Mouse (Mus musculus) heart, embryonic 12.5 days (tissue): ENCODE measurements around the gene Mst1. TPM values are rescaled to one million over a fixed set of nuclear protein-coding genes. Genes with fewer than 3 reads are reported as not detected.
A peak's percentile ranks its signal among the peaks of the same experiment; 100 is the strongest.

Source experiments
- ATAC-seq: fragments of 200-750 bp; cut with Nextera tagmentation; 2 replicates; pipeline ENCODE4 v1.8.0; 2017; ENCODE audit warnings: moderate TSS enrichment, moderate library complexity; ENCODE audit not compliant: insufficient number of reproducible peaks, low FRiP score
- H3K27ac ChIP-seq: fragments of 300-500 bp; sonication (generic); 2 replicates; pipeline ENCODE4 v1.5.1; 2016; ENCODE audit warnings: mild to moderate bottlenecking, moderate library complexity; ENCODE audit not compliant: poor library complexity, severe bottlenecking
- H3K27me3 ChIP-seq: fragments of 300-500 bp; sonication (generic); replicated peaks from 2 replicates; pipeline ENCODE4 v1.6.1; 2016; ENCODE audit warnings: mild to moderate bottlenecking, moderate library complexity
- H3K36me3 ChIP-seq: fragments of 300-500 bp; sonication (generic); 2 replicates; pipeline ENCODE4 v1.6.1; 2016; ENCODE audit warnings: mild to moderate bottlenecking, moderate library complexity
- H3K4me1 ChIP-seq: fragments of 300-500 bp; sonication (generic); replicated peaks from 2 replicates; pipeline ENCODE4 v1.6.1; 2016; ENCODE audit warnings: mild to moderate bottlenecking
- H3K4me2 ChIP-seq: fragments of 300-500 bp; sonication (generic); 2 replicates; pipeline ENCODE4 v1.6.1; 2016; ENCODE audit warnings: mild to moderate bottlenecking, moderate library complexity
- H3K4me3 ChIP-seq: fragments of 300-500 bp; sonication (generic); 2 replicates; pipeline ENCODE4 v1.5.1; 2016; ENCODE audit warnings: mild to moderate bottlenecking
- H3K9ac ChIP-seq: fragments of 300-500 bp; sonication (generic); 2 replicates; pipeline ENCODE4 v1.6.1; 2016; ENCODE audit warnings: mild to moderate bottlenecking, moderate library complexity
- H3K9me3 ChIP-seq: fragments of 300-500 bp; sonication (generic); replicated peaks from 2 replicates; pipeline ENCODE4 v1.6.1; 2016; ENCODE audit warnings: mild to moderate bottlenecking, moderate library complexity
- WGBS: fragments of 180-500 bp; shearing (Covaris S2); methylation state at CpG from one replicate; pipeline ENCODE4 v1.1.7; 2016; 5-methylcytosine and 5-hydroxymethylcytosine counted together
- polyA plus RNA-seq: library from polyadenylated mRNA; unstranded; fragments of >200 nt; fragmentation: Nextera tagmentation; extraction: Ambion mirVana; gene quantifications from 2 replicates; pipeline ENCODE4 v1.2.1, GENCODE M21; 2016

Mst1 gene
- polyA plus RNA-seq, 1 experiment from 2014 or later = 0.31 TPM

- H3K4me1 ChIP-seq = peaks cover 23% of the 10 kb centered on the region
- peak overlapping the region; percentile 39 for H3K4me2 ChIP-seq
- ATAC-seq = peak; percentile 79
- H3K27ac ChIP-seq = peak overlapping the region; percentile 90
- no peaks in the 10 kb centered on the region for H3K36me3 ChIP-seq
- H3K9ac ChIP-seq = no peak overlapping the region
- H3K9me3 ChIP-seq = no peaks in the 10 kb centered on the region
- no peak overlapping the region for H3K4me3 ChIP-seq
- WGBS = 27% methylated on average over 7 of the region's 11 CpGs
- H3K27me3 ChIP-seq = peaks cover 15% of the 10 kb centered on the region
Observed at GRCm38 (mm10) chr9:108119891-108120411, 39.7 kb downstream of the Mst1 start.

- H3K4me2 ChIP-seq = no peak overlapping the region
- no peaks in the 10 kb centered on the region for H3K9me3 ChIP-seq
- no peak for ATAC-seq
- no peaks in the 10 kb centered on the region for H3K36me3 ChIP-seq
- H3K4me3 ChIP-seq = no peak overlapping the region
- H3K9ac ChIP-seq = no peak overlapping the region
- WGBS = 91% methylated on average over 8 of the region's 8 CpGs
- peak overlapping the region; percentile 90; the same call in 1 of the 2 replicates for H3K27ac ChIP-seq
- peaks cover 8% of the 10 kb centered on the region for H3K27me3 ChIP-seq
- peaks cover 23% of the 10 kb centered on the region for H3K4me1 ChIP-seq
Observed at GRCm38 (mm10) chr9:108120671-108121070, 40.4 kb downstream of the Mst1 start.

- no peak overlapping the region for H3K4me3 ChIP-seq
- H3K4me1 ChIP-seq = peaks cover 23% of the 10 kb centered on the region
- ATAC-seq = no peak
- 85% methylated on average over 10 of the region's 10 CpGs for WGBS
- H3K9me3 ChIP-seq = no peaks in the 10 kb centered on the region
- no peak overlapping the region for H3K9ac ChIP-seq
- H3K27me3 ChIP-seq = 0 out of 2 replicates have a peak, but pooled peaks cover 5% of the 10 kb centered on the region
- no peak overlapping the region for H3K4me2 ChIP-seq
- no peaks in the 10 kb centered on the region for H3K36me3 ChIP-seq
- no peak overlapping the region for H3K27ac ChIP-seq
Observed at GRCm38 (mm10) chr9:108121170-108121969, 41.1 kb downstream of the Mst1 start.

GRCm38 (mm10) chr9:108123916-108124315, 43.7 kb downstream of the Mst1 start:
- no peaks in the 10 kb centered on the region for H3K9me3 ChIP-seq
- no peak overlapping the region for H3K9ac ChIP-seq
- H3K4me1 ChIP-seq = peaks cover 27% of the 10 kb centered on the region
- H3K4me3 ChIP-seq = no peak overlapping the region
- no peak for ATAC-seq
- WGBS = 70% methylated on average over 4 of the region's 4 CpGs
- H3K4me2 ChIP-seq = no peak overlapping the region
- no peak overlapping the region for H3K27ac ChIP-seq
- 0 out of 2 replicates have a peak, but pooled peaks cover 4% of the 10 kb centered on the region for H3K27me3 ChIP-seq
- no peaks in the 10 kb centered on the region for H3K36me3 ChIP-seq

GRCm38 (mm10) chr9:108125731-108126130, 45.5 kb downstream of the Mst1 start:
- Histone ChIP-seq H3K4me2 (no peak overlapping the region), H3K27ac (no peak overlapping the region), H3K4me3 (no peak overlapping the region), H3K4me1 (peaks cover 14% of the 10 kb centered on the region), H3K27me3 (peaks cover 17% of the 10 kb centered on the region; the same call in 1 of the 2 replicates), H3K9ac (no peak overlapping the region), H3K9me3 (no peaks in the 10 kb centered on the region), H3K36me3 (no peaks in the 10 kb centered on the region)
- WGBS = 89% methylated on average over 8 of the region's 8 CpGs
- ATAC-seq = no peak

- H3K27me3 ChIP-seq = peaks cover 17% of the 10 kb centered on the region; the same call in 1 of the 2 replicates
- no peak overlapping the region for H3K27ac ChIP-seq
- H3K4me3 ChIP-seq = no peak overlapping the region
- H3K4me1 ChIP-seq = peaks cover 12% of the 10 kb centered on the region
- 81% methylated on average over 17 of the region's 17 CpGs for WGBS
- no peaks in the 10 kb centered on the region for H3K36me3 ChIP-seq
- no peaks in the 10 kb centered on the region for H3K9me3 ChIP-seq
- no peak overlapping the region for H3K4me2 ChIP-seq
- no peak overlapping the region for H3K9ac ChIP-seq
- ATAC-seq = no peak
Observed at GRCm38 (mm10) chr9:108126436-108127180, 46.4 kb downstream of the Mst1 start.

- Histone ChIP-seq H3K4me3 (no peak overlapping the region), H3K36me3 (no peaks in the 10 kb centered on the region), H3K9ac (no peak overlapping the region), H3K4me2 (no peak overlapping the region), H3K27me3 (peaks cover 17% of the 10 kb centered on the region; the same call in 1 of the 2 replicates), H3K9me3 (no peaks in the 10 kb centered on the region), H3K27ac (no peak overlapping the region), H3K4me1 (peaks cover 12% of the 10 kb centered on the region)
- 66% methylated on average over 11 of the region's 11 CpGs for WGBS
- no peak for ATAC-seq
Observed at GRCm38 (mm10) chr9:108128248-108128647, 48.0 kb downstream of the Mst1 start.

- no peak overlapping the region for H3K27ac ChIP-seq
- H3K27me3 ChIP-seq = peaks cover 21% of the 10 kb centered on the region; the same call in 1 of the 2 replicates
- WGBS = 67% methylated on average over 13 of the region's 13 CpGs
- no peak for ATAC-seq
- no peak overlapping the region for H3K4me2 ChIP-seq
- H3K9me3 ChIP-seq = no peaks in the 10 kb centered on the region
- H3K4me1 ChIP-seq = peaks cover 12% of the 10 kb centered on the region
- no peak overlapping the region for H3K4me3 ChIP-seq
- H3K9ac ChIP-seq = no peak overlapping the region
- H3K36me3 ChIP-seq = no peaks in the 10 kb centered on the region
Observed at GRCm38 (mm10) chr9:108129042-108129948, 49.1 kb downstream of the Mst1 start.

GRCm38 (mm10) chr9:108131502-108131901, 51.3 kb downstream of the Mst1 start:
- Histone ChIP-seq H3K4me3 (no peak overlapping the region), H3K36me3 (no peaks in the 10 kb centered on the region), H3K9me3 (no peaks in the 10 kb centered on the region), H3K9ac (no peak overlapping the region), H3K4me2 (no peak overlapping the region), H3K27ac (no peak overlapping the region), H3K27me3 (peaks cover 21% of the 10 kb centered on the region; the same call in 1 of the 2 replicates), H3K4me1 (peaks cover 12% of the 10 kb centered on the region)
- ATAC-seq = no peak
- 81% methylated on average over 5 of the region's 5 CpGs for WGBS

GRCm38 (mm10) chr9:108132373-108132772, 52.1 kb downstream of the Mst1 start:
- H3K4me3 ChIP-seq = no peak overlapping the region
- no peak overlapping the region for H3K9ac ChIP-seq
- 89% methylated on average over 3 of the region's 3 CpGs for WGBS
- H3K4me2 ChIP-seq = no peak overlapping the region
- H3K36me3 ChIP-seq = no peaks in the 10 kb centered on the region
- no peak overlapping the region for H3K27ac ChIP-seq
- H3K27me3 ChIP-seq = peaks cover 21% of the 10 kb centered on the region; the same call in 1 of the 2 replicates
- no peak for ATAC-seq
- H3K9me3 ChIP-seq = no peaks in the 10 kb centered on the region
- H3K4me1 ChIP-seq = peaks cover 21% of the 10 kb centered on the region
